Mouse (Mus musculus) telencephalon, adult 2 months (tissue): ENCODE data around the gene Esp4.
"Not testable (repeated sequence)": the region's sequence is repeated elsewhere in the genome, so short reads cannot be mapped to it uniquely, and the experiment has no call there.

Experiments used
- DNase-seq: peaks from one replicate; pipeline ENCODE4 v3.0.0-alpha.2; 2011; ENCODE audit warnings: low read depth, low spot score

Esp4 gene

GRCm38 (mm10) chr17:40598294-40598693, at the start of gene Esp4:
Gene Esp4, plus strand, starts transcription at chr17:40598594.
- no peak for DNase-seq

GRCm38 (mm10) chr17:40553470-40553869, 44.9 kb upstream of the Esp4 start:
- no peak for DNase-seq

- DNase-seq: no peak
Measured at GRCm38 (mm10) chr17:40561207-40561606, 37.2 kb upstream of the Esp4 start, which contains the start of gene Esp6. Gene Esp6, plus strand, starts transcription at chr17:40561507.

DNA sequence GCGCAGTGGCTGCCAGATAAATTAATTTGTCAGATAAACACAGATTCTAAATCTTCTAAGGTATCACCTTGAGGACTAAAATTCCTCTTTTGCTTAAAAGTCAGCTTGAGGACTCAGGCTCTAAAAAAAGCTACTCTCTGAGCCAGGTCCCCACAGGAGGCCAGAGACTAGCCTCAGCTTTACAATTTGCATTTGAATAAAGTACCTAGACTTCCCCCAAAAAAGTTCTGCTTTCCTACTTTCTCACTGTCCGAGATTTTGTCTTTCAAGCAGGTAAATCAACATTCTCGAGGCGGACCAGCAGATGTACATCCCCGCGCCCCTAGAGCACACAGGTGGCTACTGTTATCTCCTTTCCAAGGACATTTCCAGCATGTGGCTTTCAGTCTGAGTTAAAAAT, 14.5 kb upstream of the Esp4 start:
- DNase-seq: not testable (repeated sequence)

DNA sequence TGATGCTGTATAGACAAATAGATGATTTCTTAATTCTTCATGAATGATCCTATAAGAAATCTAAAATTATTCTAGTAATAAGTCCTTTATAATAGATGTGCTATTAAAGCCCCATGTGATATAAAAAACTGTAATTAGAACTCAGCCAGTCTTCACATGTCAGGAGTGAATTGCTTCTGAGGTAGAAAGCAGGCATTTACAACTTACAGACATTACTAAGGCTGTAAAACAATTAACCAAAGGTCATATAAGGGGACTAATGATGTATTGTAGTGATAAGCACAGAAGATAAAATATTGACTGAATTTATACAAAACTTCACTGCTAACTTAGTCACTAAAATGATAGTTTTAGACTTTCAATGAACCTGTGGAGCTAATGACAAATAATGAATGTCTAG, 7.1 kb upstream of the Esp4 start:
- no peak for DNase-seq

- DNase-seq: not testable (repeated sequence)
Measured at GRCm38 (mm10) chr17:40631775-40632174, 33.4 kb downstream of the Esp4 start, which contains the start of gene Esp3. Gene Esp3, plus strand, starts transcription at chr17:40632075.
